Mouse (Mus musculus) spleen, embryonic (tissue): ENCODE data around the gene B230219D22Rik.
"Not testable (repeated sequence)": the region's sequence is repeated elsewhere in the genome, so short reads cannot be mapped to it uniquely, and the experiment has no call there.

Experiments used
- CTCF ChIA-PET: fragments of 350-600 bp; sonication (Branson Sonifier 250); formaldehyde crosslinking; loops from one replicate; lab custom pipeline; 2022; lab: Charles Lee

B230219D22Rik gene

DNA sequence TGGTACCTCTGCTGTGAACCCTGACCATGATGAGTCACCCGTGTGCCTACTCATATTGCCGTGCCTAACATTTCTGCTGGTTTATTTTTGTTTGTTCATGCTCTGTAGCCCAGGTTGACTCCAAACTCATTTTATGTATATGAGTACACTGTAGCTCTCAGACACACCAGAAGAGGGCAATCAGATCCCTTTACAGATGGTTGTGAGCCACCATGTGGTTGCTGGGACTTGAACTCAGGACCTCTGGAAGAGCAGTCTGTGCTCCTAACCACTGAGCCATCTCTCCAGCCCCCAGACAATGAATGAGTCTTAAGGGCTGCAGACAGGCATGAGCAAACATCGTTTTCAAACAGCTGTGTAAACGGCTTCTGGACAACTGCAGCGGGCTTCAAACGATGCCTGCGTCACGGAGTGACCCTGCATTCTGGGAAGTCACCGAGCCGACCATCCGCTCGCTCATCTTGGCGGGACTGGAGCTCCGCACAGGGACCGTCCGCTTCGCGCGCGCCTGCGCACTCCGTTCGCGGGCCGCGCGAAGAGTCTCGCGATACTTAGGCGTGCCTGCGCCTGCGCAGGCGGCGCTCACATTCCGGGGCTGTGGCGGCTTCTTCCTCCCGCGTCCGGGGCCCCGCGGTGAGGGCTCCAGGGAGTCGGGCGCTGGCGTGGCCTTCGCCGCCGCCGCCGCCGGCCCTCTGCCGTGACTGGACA lies at the start of gene B230219D22Rik:
Gene B230219D22Rik (plus strand): TSS at position 590 of the 708 bp plus-strand sequence.
- CTCF ChIA-PET: no interaction called here

GRCm38 (mm10) chr13:55644525-55644924 lies 48.4 kb upstream of the B230219D22Rik start:
- CTCF ChIA-PET: no interaction called here

DNA sequence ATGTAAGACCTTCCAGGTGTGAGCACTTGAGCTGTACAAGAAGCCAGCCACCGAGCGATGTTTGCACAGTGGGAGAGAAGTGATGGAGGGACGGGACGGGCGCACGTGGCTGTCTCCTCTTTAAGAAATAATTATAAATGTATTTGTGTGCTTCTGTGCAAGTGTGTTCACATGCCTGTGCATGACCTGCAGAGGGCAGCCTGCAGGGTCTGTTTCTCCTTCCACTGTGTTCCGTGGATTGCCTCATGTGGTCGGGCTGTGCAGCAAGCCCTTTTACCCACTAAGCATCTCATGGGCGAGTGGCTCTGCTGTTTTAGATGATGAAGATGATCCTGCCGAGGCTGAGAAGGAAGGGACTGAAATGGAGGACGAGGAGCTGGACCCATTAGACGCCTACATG lies 42.8 kb upstream of the B230219D22Rik start:
- CTCF ChIA-PET: no interaction called here

- CTCF ChIA-PET: no interaction called here
Measured at GRCm38 (mm10) chr13:55650980-55651379, 41.9 kb upstream of the B230219D22Rik start.

DNA sequence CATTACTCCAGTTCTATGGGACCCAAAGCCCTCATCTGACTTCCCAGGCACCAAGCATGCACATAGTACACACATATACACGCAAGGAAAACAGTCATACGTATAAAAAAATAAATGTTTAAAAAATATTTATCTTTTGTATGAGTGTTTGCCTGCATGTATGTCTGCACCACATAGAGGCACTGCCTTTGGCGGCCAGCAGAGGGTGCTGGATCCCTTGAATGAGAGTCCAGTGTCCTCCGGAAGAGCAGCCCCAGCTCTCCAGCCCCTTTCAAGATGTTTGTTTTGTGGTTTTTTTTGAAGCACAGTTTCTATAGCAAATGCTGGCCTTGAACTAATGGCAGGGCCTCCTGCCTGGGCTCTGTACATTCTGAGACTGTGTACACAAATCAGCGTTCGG lies 24.4 kb upstream of the B230219D22Rik start:
- CTCF ChIA-PET: no interaction called here

- CTCF ChIA-PET: no interaction called here
Measured at GRCm38 (mm10) chr13:55672711-55673110, 20.2 kb upstream of the B230219D22Rik start.

DNA sequence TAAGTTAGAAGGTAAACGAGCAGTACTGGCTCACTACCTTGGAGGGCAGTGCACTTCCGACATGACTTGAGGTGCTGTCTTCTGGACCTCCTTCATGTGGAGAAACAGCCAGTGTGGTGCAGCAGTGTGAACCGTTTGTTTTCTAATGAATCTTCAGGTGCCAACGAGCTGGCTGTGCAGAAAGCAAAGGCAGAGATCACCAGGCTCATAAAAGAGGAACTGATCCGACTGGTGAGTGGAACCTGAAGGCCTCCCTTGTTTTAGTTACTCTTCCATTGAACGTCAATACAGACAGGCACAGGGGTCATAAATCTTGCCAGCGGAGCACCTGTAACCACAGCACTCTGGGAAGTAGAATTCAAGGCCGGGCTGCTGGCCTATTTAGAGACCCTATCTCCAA lies 15.6 kb upstream of the B230219D22Rik start:
- CTCF ChIA-PET: interaction anchor here (0.6 kb wide), 1 partner anchor 13 kb away, joined by 5 read pairs; no protein-coding TSS in a partner anchor

DNA sequence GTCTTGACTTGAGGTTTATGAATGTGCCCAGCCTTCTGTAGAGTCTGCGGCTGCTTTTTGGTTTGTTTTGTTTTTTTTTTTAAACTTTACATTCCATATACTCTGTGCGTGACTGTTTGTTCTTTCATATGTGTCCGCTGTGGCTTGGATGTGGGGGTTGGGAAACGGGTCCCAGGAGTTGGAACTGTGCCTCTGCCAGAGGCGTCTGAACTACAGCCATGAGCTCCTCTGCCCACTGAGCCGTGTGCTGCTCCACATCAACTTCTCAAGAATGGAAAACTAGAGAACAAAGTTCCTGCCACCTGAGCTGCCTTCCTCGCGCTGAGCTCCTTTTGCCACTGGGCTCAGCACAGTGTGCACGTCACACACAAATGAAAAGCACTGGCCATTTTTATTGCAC lies 10.7 kb upstream of the B230219D22Rik start:
- CTCF ChIA-PET: no interaction called here

- CTCF ChIA-PET: interaction anchor here (0.5 kb wide), 1 partner anchor 57 kb away, joined by 3 read pairs; no protein-coding TSS in a partner anchor
Measured at GRCm38 (mm10) chr13:55683581-55683980, 9.3 kb upstream of the B230219D22Rik start.

- CTCF ChIA-PET: interaction anchor here (0.6 kb wide), 1 partner anchor 11 kb away, joined by 10 read pairs; no protein-coding TSS in a partner anchor
Measured at GRCm38 (mm10) chr13:55686107-55686633, 6.8 kb upstream of the B230219D22Rik start.

- CTCF ChIA-PET: interaction anchor here (0.5 kb wide), 1 partner anchor 466 kb away, joined by 7 read pairs; no protein-coding TSS in a partner anchor
Measured at GRCm38 (mm10) chr13:55687927-55688602, 4.9 kb upstream of the B230219D22Rik start.

- CTCF ChIA-PET: no interaction called here
Measured at GRCm38 (mm10) chr13:55693243-55693721, 358 bp downstream of the B230219D22Rik start.

DNA sequence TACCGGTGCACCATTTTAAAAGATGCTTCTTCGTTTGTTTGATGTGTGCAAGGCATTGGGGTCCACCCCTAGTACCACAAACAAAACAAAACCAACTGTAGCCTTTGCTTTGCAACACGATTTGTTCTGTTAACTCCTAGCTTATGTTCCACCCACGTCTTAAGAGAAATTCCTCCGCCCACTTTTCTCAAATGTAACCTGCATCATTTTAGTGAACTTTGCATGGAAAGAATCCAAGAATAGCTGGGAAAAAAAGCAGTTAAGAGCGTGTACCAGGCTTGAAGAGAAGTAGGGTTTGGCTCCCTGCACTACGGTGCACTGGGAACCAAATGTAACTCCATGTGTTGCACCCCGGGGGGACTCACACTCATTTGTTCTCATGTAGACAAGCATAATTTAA lies 1.2 kb downstream of the B230219D22Rik start:
- CTCF ChIA-PET: no interaction called here

DNA sequence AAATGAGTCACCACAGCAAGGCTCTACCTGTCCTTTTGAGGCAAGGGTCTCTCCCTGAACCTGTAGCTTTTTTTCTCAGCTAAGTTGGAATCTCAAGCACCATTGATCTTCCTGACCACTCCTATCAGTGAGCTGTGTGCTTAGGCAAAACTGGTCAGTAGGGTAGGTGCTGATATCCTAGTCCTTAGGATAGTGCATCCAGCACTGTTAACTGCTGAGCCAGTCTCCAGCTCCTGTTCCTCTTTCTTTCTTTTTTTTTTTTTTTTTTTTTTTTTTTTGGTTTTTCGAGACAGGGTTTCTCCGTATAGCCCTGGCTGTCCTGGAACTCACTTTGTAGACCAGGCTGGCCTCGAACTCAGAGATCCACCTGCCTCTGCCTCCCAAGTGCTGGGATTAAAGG lies 3.1 kb downstream of the B230219D22Rik start:
- CTCF ChIA-PET: not testable (repeated sequence)

DNA sequence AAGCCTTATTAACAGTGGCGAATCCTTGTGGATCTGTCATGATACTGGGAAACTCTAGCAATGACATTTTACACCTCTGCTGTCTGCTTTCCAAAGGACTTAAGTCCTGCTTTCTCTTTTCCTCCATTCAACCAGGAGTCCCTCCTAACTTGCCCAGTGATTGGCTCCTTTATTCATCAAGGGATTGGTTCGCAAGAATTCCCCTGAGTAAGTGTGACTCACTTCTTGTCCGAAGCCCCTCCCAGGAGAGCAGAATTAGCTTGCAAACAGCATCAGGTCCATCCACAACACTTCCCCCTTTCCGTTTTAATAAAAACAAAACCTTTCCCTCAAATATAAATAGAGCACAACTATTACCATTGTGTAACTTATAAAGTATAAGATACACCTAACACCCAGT lies 11.4 kb downstream of the B230219D22Rik start:
- CTCF ChIA-PET: no interaction called here

- CTCF ChIA-PET: no interaction called here
Measured at GRCm38 (mm10) chr13:55712846-55713245, 19.9 kb downstream of the B230219D22Rik start.

GRCm38 (mm10) chr13:55714501-55715166 lies 21.7 kb downstream of the B230219D22Rik start, which contains the start of gene Txndc15:
Gene Txndc15 (plus strand): TSS chr13:55714650.
- CTCF ChIA-PET: no interaction called here

DNA sequence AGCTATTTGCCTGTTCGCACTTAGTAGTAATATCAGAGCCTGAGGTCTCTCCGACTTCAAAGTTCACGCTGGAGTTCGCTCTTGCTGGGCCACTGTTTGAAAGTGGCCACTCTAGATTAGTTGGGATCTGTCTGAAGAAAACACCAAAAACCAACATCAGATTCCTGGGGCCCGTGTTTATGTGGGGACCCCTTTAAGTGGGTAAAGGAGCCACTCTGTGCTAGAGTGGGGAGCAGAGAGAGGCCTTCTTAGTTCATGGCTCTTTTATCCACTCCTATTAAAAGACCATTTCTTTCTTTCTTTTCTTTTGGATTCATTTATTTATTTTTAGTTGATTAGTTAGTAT lies 22.2 kb downstream of the B230219D22Rik start:
- CTCF ChIA-PET: no interaction called here

GRCm38 (mm10) chr13:55715908-55716510 lies 23.1 kb downstream of the B230219D22Rik start:
- CTCF ChIA-PET: no interaction called here

GRCm38 (mm10) chr13:55721516-55721915 lies 28.6 kb downstream of the B230219D22Rik start:
- CTCF ChIA-PET: interaction anchor here (0.6 kb wide), 1 partner anchor 612 kb away, joined by 3 read pairs; no protein-coding TSS in a partner anchor

DNA sequence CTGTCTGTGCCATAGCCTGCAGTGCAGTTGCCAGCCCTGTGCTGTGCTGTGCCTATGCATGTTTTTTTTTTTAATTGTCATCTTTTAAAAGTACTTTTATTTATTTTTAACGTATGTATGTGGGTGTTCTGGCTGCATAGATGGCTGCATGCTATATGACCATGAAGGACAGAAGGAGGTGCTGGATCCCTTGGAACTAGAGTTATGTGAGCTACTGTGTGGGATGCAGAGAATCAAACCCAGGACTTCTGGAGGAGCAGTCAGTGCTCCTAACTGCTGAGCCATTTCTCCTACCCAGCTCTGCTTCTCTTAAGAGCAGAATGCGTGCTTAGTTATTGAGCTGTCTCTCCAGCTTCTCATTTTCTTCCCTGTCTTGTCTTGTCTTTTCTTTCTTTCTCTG lies 29.1 kb downstream of the B230219D22Rik start:
- CTCF ChIA-PET: interaction anchor here (0.6 kb wide), 1 partner anchor 613 kb away, joined by 3 read pairs; no protein-coding TSS in a partner anchor
